Mouse (Mus musculus) myocyte (in vitro differentiated cells): ENCODE measurements at regions not wholly inside any gene's neighbourhood (a gene's known extent, or its start where the extent isn't known, plus 50 kb on each side); places are given as distances from the start of the nearest gene placed in this dataset.

Source experiments
- E2F4 ChIP-seq: IDR thresholded peaks from one replicate; pipeline ENCODE4 v1.6.1; 2011; ENCODE audit warnings: mild to moderate bottlenecking, control low read depth, moderate library complexity; ENCODE audit not compliant: insufficient read depth
- MYOG ChIP-seq, 3 experiments: IDR thresholded peaks; one replicate each; pipeline ENCODE4 v1.6.1; 2011; ENCODE audit warnings: control low read depth in 2 of 3, low read depth in 2 of 3, mild to moderate bottlenecking in 2 of 3; ENCODE audit not compliant: insufficient read length in 2 of 3, control insufficient read depth in 1 of 3, insufficient read depth in 1 of 3
- POLR2A ChIP-seq: IDR thresholded peaks from one replicate; pipeline ENCODE4 v1.6.1; 2011; ENCODE audit warnings: low read depth, mild to moderate bottlenecking, control low read depth, moderate library complexity; ENCODE audit not compliant: insufficient read length
- REST ChIP-seq: IDR thresholded peaks from one replicate; pipeline ENCODE4 v1.6.1; 2011; ENCODE audit warnings: mild to moderate bottlenecking, control low read depth, moderate library complexity; ENCODE audit not compliant: insufficient read depth, insufficient read length
- TCF12 ChIP-seq: IDR thresholded peaks from one replicate; pipeline ENCODE4 v1.6.1; 2011; ENCODE audit warnings: mild to moderate bottlenecking, control low read depth; ENCODE audit not compliant: poor library complexity, insufficient read depth, severe bottlenecking

GRCm38 (mm10) chr3:147445066-147445844 is 593.1 kb downstream of the Ttll7 start:
- TF ChIP-seq TCF12 (no peak), POLR2A (no peak), MYOG (IDR thresholded peaks at IDR 0.05; ENCODE audit: control insufficient read depth in 1 of 3, insufficient read depth in 1 of 3, insufficient read length in 2 of 3, low read depth in 2 of 3) (no peak), E2F4 (no peak), REST (no peak)
